Mouse (Mus musculus): ENCODE data around the gene Hsd11b2. TPM values are rescaled to one million over a fixed set of nuclear protein-coding genes. Genes with fewer than 3 reads are reported as not detected.

Hsd11b2 gene
- total and polyA plus RNA-seq, 3 experiments: not detected

DNA sequence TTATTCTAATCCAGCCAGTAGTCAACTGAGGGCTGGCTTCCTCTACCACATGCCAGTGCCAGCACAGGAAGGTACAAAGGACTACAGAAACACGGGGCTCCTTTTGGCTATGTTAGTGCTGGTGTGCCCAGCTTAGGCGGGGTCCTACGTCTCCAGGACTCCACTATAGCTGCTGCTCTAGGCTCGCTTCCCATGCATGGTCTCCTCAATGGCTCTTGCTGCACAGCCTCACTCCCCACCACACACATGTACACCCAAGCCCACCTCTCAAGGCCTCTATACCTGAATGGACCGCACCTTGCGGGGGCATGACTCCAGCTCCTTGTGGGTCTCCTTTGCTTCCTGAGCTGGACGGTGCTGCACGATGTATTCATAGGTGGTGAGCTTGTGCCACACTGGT lies 42.8 kb upstream of the Hsd11b2 start:
- peaks cover 70% of the 10 kb centered on the region for H3K27me3 ChIP-seq (ENCODE audit: insufficient read depth, low read length)
- TF ChIP-seq POLR2AphosphoS5 (IDR thresholded peaks at IDR 0.05; ENCODE audit: insufficient replicate concordance, low read depth, low read length) (no peak), TAL1 (conservative IDR thresholded peaks at IDR 0.05; ENCODE audit: low read depth, low read length) (no peak), GATA2 (IDR thresholded peaks at IDR 0.05; ENCODE audit: borderline replicate concordance, low read depth, low read length) (no peak), CTCF (IDR thresholded peaks at IDR 0.05; ENCODE audit: low read depth, low read length) (no peak), GATA1 (IDR thresholded peaks at IDR 0.05; ENCODE audit: borderline replicate concordance, low read length) (no peak)
- H3K4me1 ChIP-seq (ENCODE audit: insufficient read depth, low read depth, low read length): no peaks in the 10 kb centered on the region
- no peak overlapping the region for H3K4me3 ChIP-seq (ENCODE audit: low read depth, low read length)
- H3K36me3 ChIP-seq (replicated peaks): no peaks in the 10 kb centered on the region
- no peak for ATAC-seq (ENCODE audit: extremely low read depth, insufficient number of reproducible peaks, low FRiP score, poor library complexity, severe bottlenecking)
- no peaks in the 10 kb centered on the region for H3K9me3 ChIP-seq (replicated peaks)
- no peak for DNase-seq (ENCODE audit: low spot score)

DNA sequence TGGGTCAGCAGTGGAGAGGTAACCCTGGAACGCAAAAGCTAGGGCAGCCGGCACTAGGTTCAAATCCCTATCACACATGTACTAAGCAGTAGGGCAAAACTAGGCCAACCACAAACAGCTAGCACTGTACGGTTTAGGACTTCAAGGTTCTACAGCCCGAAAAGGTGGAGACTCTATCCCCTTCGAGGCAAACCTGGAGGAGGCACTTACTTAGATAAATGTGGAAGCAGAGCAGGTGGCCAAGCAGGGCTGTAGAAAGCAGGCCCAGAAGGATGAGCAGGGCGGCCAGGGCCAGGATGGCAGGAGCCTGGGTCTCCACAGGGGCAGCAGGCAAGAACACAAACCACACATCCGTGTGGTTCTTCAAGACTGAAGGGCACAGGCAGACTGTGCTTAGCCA lies 42.4 kb upstream of the Hsd11b2 start:
- Histone ChIP-seq H3K9me3 (replicated peaks) (no peaks in the 10 kb centered on the region), H3K36me3 (replicated peaks) (no peaks in the 10 kb centered on the region), H3K4me1 (ENCODE audit: insufficient read depth, low read depth, low read length) (no peaks in the 10 kb centered on the region), H3K27me3 (ENCODE audit: insufficient read depth, low read length) (peaks cover 68% of the 10 kb centered on the region), H3K4me3 (ENCODE audit: low read depth, low read length) (no peak overlapping the region)
- ATAC-seq (ENCODE audit: extremely low read depth, insufficient number of reproducible peaks, low FRiP score, poor library complexity, severe bottlenecking) (no peak), DNase-seq (ENCODE audit: low spot score) (no peak)
- TF ChIP-seq POLR2AphosphoS5 (IDR thresholded peaks at IDR 0.05; ENCODE audit: insufficient replicate concordance, low read depth, low read length) (no peak), GATA1 (IDR thresholded peaks at IDR 0.05; ENCODE audit: borderline replicate concordance, low read length) (no peak), GATA2 (IDR thresholded peaks at IDR 0.05; ENCODE audit: borderline replicate concordance, low read depth, low read length) (no peak), TAL1 (conservative IDR thresholded peaks at IDR 0.05; ENCODE audit: low read depth, low read length) (no peak), CTCF (IDR thresholded peaks at IDR 0.05; ENCODE audit: low read depth, low read length) (no peak)

DNA sequence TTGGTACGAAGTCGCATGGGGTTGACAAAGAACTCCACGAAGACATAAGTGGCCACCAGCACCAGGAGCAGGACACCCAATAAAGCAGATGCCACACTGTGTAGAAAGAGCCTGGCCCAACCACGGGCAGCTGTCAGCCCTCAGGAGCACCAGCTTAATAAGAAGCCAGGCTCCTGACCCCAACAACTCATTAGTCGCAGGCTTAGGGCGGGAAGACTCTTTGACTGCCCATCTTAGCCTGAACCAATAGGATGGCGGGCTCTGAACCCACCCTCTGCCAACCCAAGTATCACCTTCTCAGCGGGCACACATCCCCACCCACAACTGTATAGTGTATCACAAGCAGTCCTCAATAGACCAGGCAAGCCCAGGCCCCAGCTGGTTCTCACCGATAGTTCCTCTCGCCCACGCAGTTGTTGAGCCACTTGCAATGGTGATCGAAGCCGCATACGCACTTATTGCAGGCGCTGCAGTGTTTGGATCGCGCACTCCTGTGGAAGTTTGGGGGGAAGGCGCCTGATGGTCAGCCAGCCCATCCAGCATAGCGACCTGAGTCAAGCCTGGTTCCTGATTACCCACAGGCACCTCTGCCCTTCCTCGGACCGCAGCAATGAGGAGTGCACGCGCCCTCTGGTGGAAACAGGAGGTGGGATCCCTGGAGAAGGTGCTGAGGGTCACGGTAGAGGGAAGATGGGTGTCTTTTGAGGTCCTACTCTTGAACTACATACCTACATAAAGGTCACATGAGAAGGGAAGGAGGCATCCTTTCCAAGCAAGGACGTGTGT lies 41.7 kb upstream of the Hsd11b2 start:
- no peak for TF ChIP-seq TAL1 (conservative IDR thresholded peaks at IDR 0.05; ENCODE audit: low read depth, low read length)
- TF ChIP-seq CTCF (IDR thresholded peaks at IDR 0.05; ENCODE audit: low read depth, low read length): 0 out of 2 replicates have a peak, but pooled peaks have one; percentile 9
- Histone ChIP-seq H3K9me3 (replicated peaks) (no peaks in the 10 kb centered on the region), H3K4me3 (ENCODE audit: low read depth, low read length) (no peak overlapping the region), H3K27me3 (ENCODE audit: insufficient read depth, low read length) (peaks cover 68% of the 10 kb centered on the region), H3K36me3 (replicated peaks) (no peaks in the 10 kb centered on the region), H3K4me1 (ENCODE audit: insufficient read depth, low read depth, low read length) (no peaks in the 10 kb centered on the region)
- no peak for ATAC-seq (ENCODE audit: extremely low read depth, insufficient number of reproducible peaks, low FRiP score, poor library complexity, severe bottlenecking)
- DNase-seq (ENCODE audit: low spot score): no peak

DNA sequence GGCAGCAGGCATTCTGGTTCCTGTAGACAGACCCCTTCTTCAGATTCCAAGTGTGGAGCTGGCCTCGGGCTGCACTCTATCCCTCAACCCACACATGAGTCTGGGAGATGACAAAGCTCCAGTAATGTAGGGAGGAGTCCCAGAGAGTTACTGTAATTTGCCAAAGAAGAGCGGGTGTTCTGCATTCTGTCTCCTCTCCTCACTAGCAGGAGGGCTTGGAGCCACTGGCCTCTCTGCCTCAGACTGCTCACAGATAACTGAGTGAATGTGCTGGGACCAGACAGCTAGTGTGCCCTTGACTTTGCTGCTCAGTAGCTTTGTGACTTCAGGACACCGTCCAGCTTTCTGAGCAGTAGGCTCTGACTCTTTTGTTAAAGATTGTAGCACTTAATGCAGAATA lies 40.8 kb upstream of the Hsd11b2 start:
- TF ChIP-seq TAL1 (conservative IDR thresholded peaks at IDR 0.05; ENCODE audit: low read depth, low read length) (no peak), POLR2AphosphoS5 (IDR thresholded peaks at IDR 0.05; ENCODE audit: insufficient replicate concordance, low read depth, low read length) (no peak), GATA1 (IDR thresholded peaks at IDR 0.05; ENCODE audit: borderline replicate concordance, low read length) (no peak), CTCF (IDR thresholded peaks at IDR 0.05; ENCODE audit: low read depth, low read length) (no peak), GATA2 (IDR thresholded peaks at IDR 0.05; ENCODE audit: borderline replicate concordance, low read depth, low read length) (no peak)
- DNase-seq (ENCODE audit: low spot score): no peak
- Histone ChIP-seq H3K4me1 (ENCODE audit: insufficient read depth, low read depth, low read length) (no peaks in the 10 kb centered on the region), H3K36me3 (replicated peaks) (no peaks in the 10 kb centered on the region), H3K27me3 (ENCODE audit: insufficient read depth, low read length) (peaks cover 62% of the 10 kb centered on the region), H3K9me3 (replicated peaks) (no peaks in the 10 kb centered on the region), H3K4me3 (ENCODE audit: low read depth, low read length) (no peak overlapping the region)
- ATAC-seq (ENCODE audit: extremely low read depth, insufficient number of reproducible peaks, low FRiP score, poor library complexity, severe bottlenecking): no peak

DNA sequence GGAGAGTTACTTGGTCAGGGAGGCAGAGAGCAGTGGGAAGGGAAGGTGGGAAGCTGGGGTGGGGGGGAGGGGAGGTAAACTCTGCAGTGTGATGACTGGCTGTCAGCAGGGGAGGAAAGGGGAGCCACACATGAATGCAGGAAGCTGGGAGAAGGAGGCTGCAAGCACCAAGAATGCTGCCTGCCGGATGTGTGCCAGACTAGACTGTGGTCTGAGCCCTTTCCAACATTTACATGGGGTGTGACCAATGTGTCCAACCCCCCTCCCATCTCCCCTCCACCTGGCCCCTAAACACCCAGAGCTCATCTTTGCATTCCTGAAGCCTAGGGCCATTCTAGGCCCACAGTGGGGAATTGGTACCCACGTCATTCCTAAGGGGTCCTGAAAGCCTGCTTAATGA lies 37.5 kb upstream of the Hsd11b2 start:
- Histone ChIP-seq H3K9me3 (replicated peaks) (no peaks in the 10 kb centered on the region), H3K4me3 (ENCODE audit: low read depth, low read length) (no peak overlapping the region), H3K27me3 (ENCODE audit: insufficient read depth, low read length) (peaks cover 38% of the 10 kb centered on the region), H3K36me3 (replicated peaks) (no peaks in the 10 kb centered on the region), H3K4me1 (ENCODE audit: insufficient read depth, low read depth, low read length) (no peaks in the 10 kb centered on the region)
- TF ChIP-seq TAL1 (conservative IDR thresholded peaks at IDR 0.05; ENCODE audit: low read depth, low read length) (no peak), GATA1 (IDR thresholded peaks at IDR 0.05; ENCODE audit: borderline replicate concordance, low read length) (no peak), GATA2 (IDR thresholded peaks at IDR 0.05; ENCODE audit: borderline replicate concordance, low read depth, low read length) (no peak), POLR2AphosphoS5 (IDR thresholded peaks at IDR 0.05; ENCODE audit: insufficient replicate concordance, low read depth, low read length) (no peak), CTCF (IDR thresholded peaks at IDR 0.05; ENCODE audit: low read depth, low read length) (no peak)
- DNase-seq (ENCODE audit: low spot score) (no peak), ATAC-seq (ENCODE audit: extremely low read depth, insufficient number of reproducible peaks, low FRiP score, poor library complexity, severe bottlenecking) (no peak)

DNA sequence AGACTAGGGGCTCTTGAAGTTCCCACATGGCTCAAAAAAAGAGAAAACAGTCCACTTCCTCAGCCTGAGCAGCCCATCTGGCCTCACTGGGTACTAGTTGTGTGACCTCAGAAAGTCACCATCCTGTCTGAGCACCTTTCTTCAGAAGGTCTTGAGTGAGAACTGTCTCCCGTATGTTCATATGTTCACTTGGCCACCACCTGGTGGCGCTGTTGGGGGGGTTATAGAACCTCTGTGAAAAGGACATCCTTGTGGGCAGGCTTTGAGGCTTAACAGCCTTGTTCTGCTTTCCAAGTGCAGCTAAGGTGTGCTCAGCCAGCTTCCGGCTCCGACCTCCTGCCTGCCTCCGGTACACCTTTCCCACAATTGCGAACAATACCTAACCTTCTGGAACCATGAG lies 37.1 kb upstream of the Hsd11b2 start:
- Histone ChIP-seq H3K4me3 (ENCODE audit: low read depth, low read length) (no peak overlapping the region), H3K9me3 (replicated peaks) (no peaks in the 10 kb centered on the region), H3K4me1 (ENCODE audit: insufficient read depth, low read depth, low read length) (no peaks in the 10 kb centered on the region), H3K27me3 (ENCODE audit: insufficient read depth, low read length) (peaks cover 36% of the 10 kb centered on the region), H3K36me3 (replicated peaks) (no peaks in the 10 kb centered on the region)
- DNase-seq (ENCODE audit: low spot score): peak; percentile 15
- TF ChIP-seq GATA2 (IDR thresholded peaks at IDR 0.05; ENCODE audit: borderline replicate concordance, low read depth, low read length) (no peak), TAL1 (conservative IDR thresholded peaks at IDR 0.05; ENCODE audit: low read depth, low read length) (no peak), CTCF (IDR thresholded peaks at IDR 0.05; ENCODE audit: low read depth, low read length) (peak; percentile 44; the same call in 1 of the 2 replicates)
- no peak for ATAC-seq (ENCODE audit: extremely low read depth, insufficient number of reproducible peaks, low FRiP score, poor library complexity, severe bottlenecking)

Data from G1E (cell line).